In the genomic region with DNA sequence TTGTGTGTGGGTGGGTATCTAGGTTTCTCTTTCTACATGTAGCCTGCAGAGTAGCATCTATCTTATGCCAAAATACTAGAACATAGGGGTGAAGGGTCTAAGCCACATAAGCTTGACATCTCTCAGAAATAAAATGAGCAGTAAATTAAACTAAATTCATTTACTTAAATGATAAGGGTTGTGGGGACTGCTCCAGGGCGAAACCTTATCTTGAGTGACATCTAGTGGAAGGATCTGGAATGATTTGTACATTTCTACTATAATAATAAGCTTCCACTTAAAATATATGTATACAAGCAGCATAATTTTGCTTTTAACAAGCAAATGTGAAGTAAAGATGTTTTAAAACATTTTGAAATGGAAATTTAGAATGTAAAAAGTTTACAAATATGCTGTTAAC, we compare ENCODE assay signal across 8 mouse cellular contexts.
A peak's percentile ranks its signal among the peaks of the same experiment; 100 is the strongest.
DNase-seq lines count a peak whose midpoint lies in the region; ATAC-seq and TF ChIP-seq lines count a peak whose summit lies in the region.
"Had no signal": no experiment of that assay in that cellular context is flagged by ENCODE, and none has a peak within 500 bp of the region (broad histone marks: within the 10 kb centered on the region; RNA-seq: fewer than 3 reads in every experiment).

No protein-coding gene starts in this region.

- H3K36me3 ChIP-seq in liver, adult 2 months (ENCODE audit: control insufficient read depth, insufficient read depth, low read length): no peaks in the 10 kb centered on the region
- H3K36me3 ChIP-seq in liver, embryonic 11.5 days (ENCODE audit: control insufficient read depth, insufficient read depth, low read length): no peaks in the 10 kb centered on the region
- no peaks in the 10 kb centered on the region for H3K36me3 ChIP-seq in forebrain, embryonic 12.5 days (replicated peaks)

- 4% methylated on average over 1 of the region's 1 CpGs for WGBS in liver, adult 2 months
- WGBS in liver, embryonic 11.5 days: 17% methylated on average over 1 of the region's 1 CpGs
- WGBS in forebrain, embryonic 12.5 days: 25% methylated on average over 1 of the region's 1 CpGs

- no peak overlapping the region for H3K4me2 ChIP-seq in liver, embryonic 11.5 days
- H3K4me2 ChIP-seq in forebrain, embryonic 12.5 days: no peak overlapping the region

- H3K4me3 ChIP-seq in liver, adult 2 months (ENCODE audit: insufficient read depth, low read depth, low read length): no peak overlapping the region
- H3K4me3 ChIP-seq in liver, embryonic 11.5 days (ENCODE audit: low read depth, low read length): no peak overlapping the region
- H3K4me3 ChIP-seq in forebrain, embryonic 12.5 days (replicated peaks): no peak overlapping the region

- H3K4me1 ChIP-seq in liver, adult 2 months (ENCODE audit: control insufficient read depth, insufficient read depth, low read length): no peaks in the 10 kb centered on the region
- H3K4me1 ChIP-seq in liver, embryonic 11.5 days (replicated peaks; ENCODE audit: control insufficient read depth, insufficient read depth, low read length): no peaks in the 10 kb centered on the region
- H3K4me1 ChIP-seq in forebrain, embryonic 12.5 days: no peaks in the 10 kb centered on the region

- H3K79me2 ChIP-seq in liver, adult 2 months (ENCODE audit: control insufficient read depth, insufficient read depth, low read length): no peaks in the 10 kb centered on the region

- no peak overlapping the region for H3K9ac ChIP-seq in liver, adult 2 months (ENCODE audit: low read depth, low read length)
- no peak overlapping the region for H3K9ac ChIP-seq in liver, embryonic 11.5 days (ENCODE audit: low read depth, low read length)
- H3K9ac ChIP-seq in forebrain, embryonic 12.5 days: no peak overlapping the region

- no peak for TF ChIP-seq CTCF in liver, adult 2 months (IDR thresholded peaks at IDR 0.05; ENCODE audit: low read depth, low read length)

- no peak for ATAC-seq in liver, embryonic 11.5 days (replicated peaks; ENCODE audit: low FRiP score)
- ATAC-seq in forebrain, embryonic 12.5 days (ENCODE audit: low FRiP score): peak; percentile 60
- no peak for ATAC-seq in erythroid progenitor cell, adult 5-6 weeks (replicated peaks; ENCODE audit: low FRiP score, poor library complexity, severe bottlenecking)

- TF ChIP-seq POLR2A in liver, adult 2 months (IDR thresholded peaks at IDR 0.05; ENCODE audit: extremely low read depth, insufficient read depth, low read length): no peak

- H3K27ac ChIP-seq in liver, adult 2 months (replicated peaks; ENCODE audit: insufficient read depth, low read depth, low read length): no peak overlapping the region
- no peak overlapping the region for H3K27ac ChIP-seq in liver, embryonic 11.5 days (ENCODE audit: low read depth, low read length)
- H3K27ac ChIP-seq in forebrain, embryonic 12.5 days: no peak overlapping the region

- peak; percentile 28 for DNase-seq in liver, adult 2 months (ENCODE audit: extremely low read depth, low read depth, low spot score)
- DNase-seq in liver, embryonic 11.5 days (ENCODE audit: low spot score): no peak
- peak; percentile 2 for DNase-seq in R1 (ENCODE audit: low read depth, low spot score)
- peak; percentile 0 for DNase-seq in naive thymus-derived CD4-positive, alpha-beta T cell, adult 2 months (ENCODE audit: low read depth)
- no peak for DNase-seq in urinary bladder, postnatal 14 days (ENCODE audit: low spot score)
- DNase-seq: lung, postnatal 4 days had no signal

- H3K9me3 ChIP-seq in liver, embryonic 11.5 days (ENCODE audit: control insufficient read depth, low read length): no peaks in the 10 kb centered on the region
- H3K9me3 ChIP-seq in forebrain, embryonic 12.5 days: no peaks in the 10 kb centered on the region

- no peaks in the 10 kb centered on the region for H3K27me3 ChIP-seq in liver, adult 2 months (ENCODE audit: control insufficient read depth, insufficient read depth, low read length)
- H3K27me3 ChIP-seq in liver, embryonic 11.5 days (replicated peaks; ENCODE audit: control insufficient read depth, insufficient read depth, low read length): no peaks in the 10 kb centered on the region
- no peaks in the 10 kb centered on the region for H3K27me3 ChIP-seq in forebrain, embryonic 12.5 days

Comparison
In these comparisons a context has a peak if more than half of its experiments do, and no peak if none do; other contexts are left out.
1. DNase-seq: peak in liver, adult 2 months (single experiment), R1 (single experiment) and naive thymus-derived CD4-positive, alpha-beta T cell, adult 2 months (single experiment); none in liver, embryonic 11.5 days (single experiment) and urinary bladder, postnatal 14 days (single experiment).